Mouse (Mus musculus): Measurements from ENCODE around the gene Vmn2r92. TPM values are rescaled to one million over a fixed set of nuclear protein-coding genes. Genes with fewer than 3 reads are reported as not detected.
"Not testable (repeated sequence)": the region's sequence is repeated elsewhere in the genome, so short reads cannot be mapped to it uniquely, and the experiment has no call there.

Gene Vmn2r92
- not detected in 2 replicates for polyA plus RNA-seq (2012; rRNA removed)

DNA sequence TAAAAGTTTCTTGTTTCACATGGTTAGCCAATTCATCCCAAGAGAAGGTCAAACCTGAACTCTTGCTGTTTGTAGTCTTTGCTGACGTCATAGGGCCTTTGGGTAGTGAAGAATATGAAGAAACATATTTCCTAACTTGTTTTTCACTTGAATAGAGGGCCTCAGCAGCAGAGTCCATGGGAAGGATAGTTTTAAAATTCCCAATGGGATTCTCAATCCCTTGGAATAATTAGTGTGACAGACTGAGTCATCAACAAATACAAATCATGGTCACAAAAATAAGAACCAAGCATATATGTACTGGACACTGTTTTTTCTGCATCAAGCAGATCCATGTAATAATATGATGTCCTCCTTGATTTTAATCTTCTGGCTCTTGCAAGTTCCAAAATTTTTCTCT, at the start of gene Vmn2r92:
TSS of gene Vmn2r92 (plus strand) at position 301 of the 400 bp plus-strand sequence.
- not testable (repeated sequence) for DNase-seq (ENCODE audit: low read depth)

DNA sequence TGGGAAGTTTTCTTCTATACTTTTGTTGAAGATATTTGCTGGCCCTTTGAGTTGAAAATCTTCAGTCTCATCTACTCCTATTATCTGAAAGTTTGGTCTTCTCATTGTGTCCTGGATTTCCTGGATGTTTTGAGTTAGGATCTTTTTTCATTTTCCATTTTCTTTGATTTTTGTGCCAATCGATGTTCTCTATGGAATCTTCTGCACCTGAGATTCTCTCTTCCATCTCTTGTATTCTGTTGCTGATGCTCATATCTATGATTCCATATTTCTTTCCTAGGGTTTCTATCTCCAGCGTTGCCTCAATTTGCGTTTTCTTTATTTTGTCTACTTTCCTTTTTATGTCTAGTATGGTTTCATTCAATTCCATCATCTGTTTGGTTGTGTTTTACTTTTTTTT, 49.4 kb upstream of the Vmn2r92 start:
- DNase-seq (ENCODE audit: low read depth): not testable (repeated sequence)

GRCm38 (mm10) chr17:18161194-18161593, 9.5 kb downstream of the Vmn2r92 start:
- DNase-seq (ENCODE audit: low read depth): not testable (repeated sequence)

- DNase-seq (ENCODE audit: low read depth): no peak
These were observed 38.0 kb downstream of the Vmn2r92 start for GRCm38 (mm10) chr17:18189732-18190131.

DNA sequence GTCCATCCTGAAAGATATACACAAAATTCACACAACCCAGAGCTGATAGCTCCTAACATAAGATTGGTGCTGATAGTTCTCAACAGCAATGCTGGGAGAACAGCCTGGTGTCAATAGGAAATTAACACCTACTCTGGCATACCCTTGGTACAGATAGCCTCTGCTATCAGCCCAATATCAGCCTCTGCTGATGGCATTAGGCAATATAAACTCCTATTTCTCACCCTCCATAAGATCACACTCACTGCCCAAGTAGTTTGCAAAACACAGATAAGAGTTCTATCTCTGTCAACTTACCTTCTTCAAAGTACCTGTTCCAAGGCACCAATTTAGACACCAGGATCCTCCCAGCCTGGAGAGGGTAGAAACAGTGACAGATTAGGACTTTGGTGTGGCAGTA, 69.6 kb downstream of the Vmn2r92 start:
- DNase-seq (ENCODE audit: low read depth): no peak

DNA sequence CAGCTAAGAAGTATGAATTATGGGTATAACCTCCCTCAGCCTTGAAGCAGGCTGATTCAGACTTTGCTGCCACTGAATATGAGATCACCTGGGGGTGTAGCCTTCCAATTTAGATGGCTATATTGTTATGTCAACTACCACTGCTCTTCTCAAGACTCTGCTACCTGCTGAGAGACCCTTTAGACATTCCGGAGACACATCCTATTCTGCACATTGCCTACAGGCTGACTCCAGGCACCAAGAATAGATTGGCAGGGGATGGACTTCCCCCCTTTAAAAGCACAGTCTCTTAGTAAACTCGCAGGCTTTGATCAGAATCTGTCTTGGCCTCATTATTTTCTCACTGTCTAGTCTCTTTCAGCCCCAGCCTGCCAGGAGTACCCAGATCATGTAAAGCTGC, 80.3 kb downstream of the Vmn2r92 start:
- DNase-seq (ENCODE audit: low read depth): no peak

DNA sequence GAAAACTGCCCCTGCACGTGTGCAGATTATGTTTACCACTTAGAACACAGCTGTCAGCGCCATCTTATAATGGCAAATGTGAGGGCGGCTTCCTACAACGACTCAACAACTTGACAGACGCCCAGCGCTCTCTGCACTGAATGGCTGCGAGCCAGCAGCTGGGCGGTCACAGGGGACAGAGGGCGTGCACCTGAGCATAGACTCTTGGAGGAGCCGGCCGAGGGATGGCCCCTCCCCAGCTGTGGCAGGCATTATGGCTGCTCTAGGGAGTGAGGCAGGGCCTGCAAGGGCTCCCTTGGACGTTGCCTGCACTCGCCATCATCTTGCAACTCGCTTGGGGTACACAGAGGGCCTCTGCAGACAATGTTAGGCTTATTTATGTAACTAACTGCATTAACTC, 85.2 kb downstream of the Vmn2r92 start:
- DNase-seq (ENCODE audit: low read depth): no peak

Other genes with a start within 250 kb of the Vmn2r92 start
- not detected in 2 replicates for gene Fpr-rs4, start 130.2 kb upstream of the Vmn2r92 start, polyA plus RNA-seq (2012; rRNA removed)
- not detected in 2 replicates for gene Vmn2r124, start 102.5 kb upstream of the Vmn2r92 start, polyA plus RNA-seq (2012; rRNA removed)
- not detected in 2 replicates for gene Vmn2r91, start 66.9 kb upstream of the Vmn2r92 start, polyA plus RNA-seq (2012; rRNA removed)
- not detected in 2 replicates for gene Vmn2r94, start 125.9 kb downstream of the Vmn2r92 start, polyA plus RNA-seq (2012; rRNA removed)
- gene Vmn2r93, start 146.2 kb downstream of the Vmn2r92 start, polyA plus RNA-seq (2012; rRNA removed): not detected in 2 replicates